Mouse (Mus musculus) spleen, postnatal 0 days (tissue): ENCODE results near the gene Gm49416. TPM values are rescaled to one million over a fixed set of nuclear protein-coding genes. Genes with fewer than 3 reads are reported as not detected.

Experiments
- polyA plus RNA-seq: library from polyadenylated mRNA; unstranded; fragments of >200 nt; fragmentation: Nextera tagmentation; extraction: Ambion mirVana; gene quantifications from 2 replicates; pipeline ENCODE4 v1.2.1, GENCODE M21; 2015

Gene Gm49416
- not detected in 2 replicates for polyA plus RNA-seq

DNA sequence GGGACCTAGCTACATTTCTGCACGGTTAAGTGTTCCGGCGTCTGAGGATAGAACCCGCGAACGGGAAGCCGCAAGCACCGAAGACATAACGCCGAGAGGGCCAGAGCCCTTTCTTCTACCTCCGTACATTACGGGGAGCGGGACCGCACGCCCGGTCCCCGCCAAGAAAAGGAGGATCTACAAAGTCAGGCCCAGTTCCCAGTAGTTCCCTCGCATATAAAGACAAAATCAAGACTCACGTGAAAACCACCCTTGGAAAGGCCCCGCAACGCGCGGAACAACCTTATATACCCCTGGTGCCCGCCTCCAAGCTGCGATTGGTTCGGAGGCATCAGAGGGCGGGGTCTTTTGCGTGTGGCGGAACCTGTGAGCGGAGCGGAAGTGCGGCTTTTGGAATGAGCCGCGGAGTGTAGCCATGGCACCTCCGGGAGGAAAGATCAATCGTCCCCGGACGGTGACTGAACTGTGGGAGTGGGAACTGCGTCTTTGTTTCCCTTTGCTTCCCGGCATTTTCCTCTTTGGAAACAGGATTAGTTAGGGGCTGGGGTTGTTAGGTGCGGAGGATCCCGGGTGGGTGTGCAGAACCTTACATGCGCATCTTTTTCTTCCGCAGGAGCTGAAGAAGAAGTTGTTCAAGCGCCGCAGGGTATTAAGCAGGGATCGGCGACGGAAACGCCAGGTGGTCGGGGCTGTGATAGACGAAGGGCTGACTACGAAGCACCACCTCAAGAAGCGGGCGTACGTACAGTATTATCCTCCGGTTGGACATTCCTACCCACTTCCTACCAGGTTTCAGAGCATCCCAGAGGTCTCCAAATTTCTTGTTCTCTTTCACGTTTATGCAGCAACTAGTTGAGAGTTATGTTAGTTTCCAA is at the start of gene Gm49416, which contains the start of gene 1810009A15Rik:
Gene Gm49416 (plus strand): TSS at position 416 of the 875 bp plus-strand sequence.
Gene 1810009A15Rik (plus strand): TSS at position 343 of the 875 bp plus-strand sequence.

DNA sequence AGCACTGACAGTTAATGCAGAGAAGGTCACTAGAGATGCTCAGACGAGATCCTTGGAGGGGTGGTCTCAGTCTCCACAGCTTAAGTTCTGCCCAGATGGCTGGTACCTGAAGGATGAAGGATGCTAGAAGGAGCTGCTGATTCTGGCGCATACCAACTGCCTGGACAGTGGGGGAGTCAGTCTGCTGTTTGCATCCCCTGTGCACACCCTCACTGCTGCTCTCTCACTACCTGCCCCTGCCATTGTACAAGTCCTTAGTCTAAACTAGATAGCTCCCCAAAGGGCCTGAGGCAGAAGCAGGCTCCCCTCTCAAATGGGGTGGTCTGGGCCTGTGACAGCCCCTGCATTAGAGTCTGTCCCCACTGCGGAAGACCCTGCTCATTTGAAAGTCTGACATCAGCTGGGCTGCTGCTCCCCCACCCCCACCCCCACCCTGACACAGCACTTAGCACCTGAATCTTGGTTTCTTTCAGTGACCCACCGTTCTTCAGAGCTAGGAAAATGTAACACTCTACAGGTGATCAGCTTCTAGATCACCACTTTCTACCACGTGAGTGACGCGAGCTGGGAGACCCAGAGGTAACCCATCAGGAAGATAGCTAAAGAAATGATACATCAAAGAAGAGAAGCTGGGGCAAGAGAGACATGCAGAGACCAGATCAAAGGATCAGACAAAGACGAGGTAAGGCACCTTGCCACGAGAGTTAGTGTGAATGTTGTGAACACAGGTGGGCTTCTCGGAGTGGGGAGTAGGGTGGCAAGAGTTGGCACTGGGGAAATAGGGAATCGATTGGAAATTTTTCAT is 49.4 kb upstream of the Gm49416 start, which contains the start of gene Gng3:
Gene Gng3 (minus strand): TSS at position 92 of the 805 bp plus-strand sequence.

DNA sequence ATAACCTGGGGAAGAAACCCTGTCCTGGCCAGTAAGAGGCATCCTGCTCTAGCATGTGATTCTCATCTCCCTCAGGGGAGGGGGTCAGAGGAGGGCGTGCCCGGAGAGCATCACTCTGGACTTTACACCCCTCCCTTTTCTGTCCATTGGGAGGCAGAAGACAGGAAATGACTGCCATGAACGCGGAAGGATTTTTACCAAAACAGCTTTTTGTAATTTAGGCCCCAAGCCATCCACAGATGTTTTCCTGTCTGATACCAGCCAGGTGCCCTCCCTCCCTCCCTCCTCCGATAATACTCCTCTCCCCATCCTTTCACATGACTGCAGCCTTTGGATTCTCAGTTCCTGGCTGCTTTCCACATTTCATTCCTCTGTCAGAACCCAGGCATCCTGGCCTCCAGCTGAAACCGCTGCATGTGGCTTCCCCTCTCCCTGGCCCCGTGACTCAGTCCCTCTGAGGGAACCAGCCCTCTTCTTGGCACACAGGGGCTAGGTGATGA is 38.3 kb upstream of the Gm49416 start, which contains the start of gene Lrrn4cl:
Gene Lrrn4cl (plus strand): TSS at position 367 of the 500 bp plus-strand sequence.

DNA sequence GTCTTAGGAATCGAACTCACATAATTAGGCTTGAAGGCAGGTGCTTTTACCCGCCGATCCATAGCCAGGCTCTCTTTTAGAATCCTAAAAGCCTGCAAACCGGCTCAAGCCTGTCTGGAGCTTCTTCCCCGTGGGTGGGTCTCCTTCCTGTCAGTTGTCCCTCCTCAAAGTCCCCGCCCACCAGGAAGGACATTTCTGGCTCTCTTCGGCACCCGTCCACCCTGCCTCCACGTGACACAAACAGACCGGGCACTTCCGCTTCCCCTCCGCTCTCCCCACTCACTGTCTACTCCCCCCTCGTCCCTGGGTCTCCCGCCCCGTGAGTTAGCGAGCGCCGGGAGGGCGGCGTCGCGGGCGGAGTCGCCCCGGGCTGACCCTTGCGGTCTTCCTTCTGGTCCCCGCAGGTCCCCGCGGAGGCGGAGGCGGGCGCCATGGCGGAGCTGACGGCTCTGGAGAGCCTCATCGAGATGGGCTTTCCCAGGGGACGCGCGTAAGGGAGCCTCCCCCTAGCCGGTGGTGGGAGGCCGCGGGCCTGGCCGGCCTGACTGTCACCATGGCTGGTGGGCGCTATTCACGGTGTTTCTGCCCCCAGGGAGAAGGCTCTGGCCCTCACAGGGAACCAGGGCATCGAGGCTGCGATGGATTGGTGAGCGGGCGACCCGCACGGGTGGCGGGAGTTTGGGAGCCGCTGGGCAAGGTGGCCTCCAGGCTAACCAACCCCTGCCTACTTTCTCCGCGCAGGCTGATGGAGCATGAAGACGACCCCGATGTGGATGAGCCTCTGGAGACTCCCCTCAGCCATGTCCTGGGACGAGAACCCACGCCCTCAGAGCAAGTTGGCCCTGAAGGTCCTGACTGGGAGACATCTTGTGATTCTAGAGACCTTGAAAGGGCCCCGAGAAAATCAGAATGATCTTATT is 17.2 kb upstream of the Gm49416 start, which contains the start of gene Ubxn1:
Gene Ubxn1 (plus strand): TSS at position 230 of the 920 bp plus-strand sequence.

DNA sequence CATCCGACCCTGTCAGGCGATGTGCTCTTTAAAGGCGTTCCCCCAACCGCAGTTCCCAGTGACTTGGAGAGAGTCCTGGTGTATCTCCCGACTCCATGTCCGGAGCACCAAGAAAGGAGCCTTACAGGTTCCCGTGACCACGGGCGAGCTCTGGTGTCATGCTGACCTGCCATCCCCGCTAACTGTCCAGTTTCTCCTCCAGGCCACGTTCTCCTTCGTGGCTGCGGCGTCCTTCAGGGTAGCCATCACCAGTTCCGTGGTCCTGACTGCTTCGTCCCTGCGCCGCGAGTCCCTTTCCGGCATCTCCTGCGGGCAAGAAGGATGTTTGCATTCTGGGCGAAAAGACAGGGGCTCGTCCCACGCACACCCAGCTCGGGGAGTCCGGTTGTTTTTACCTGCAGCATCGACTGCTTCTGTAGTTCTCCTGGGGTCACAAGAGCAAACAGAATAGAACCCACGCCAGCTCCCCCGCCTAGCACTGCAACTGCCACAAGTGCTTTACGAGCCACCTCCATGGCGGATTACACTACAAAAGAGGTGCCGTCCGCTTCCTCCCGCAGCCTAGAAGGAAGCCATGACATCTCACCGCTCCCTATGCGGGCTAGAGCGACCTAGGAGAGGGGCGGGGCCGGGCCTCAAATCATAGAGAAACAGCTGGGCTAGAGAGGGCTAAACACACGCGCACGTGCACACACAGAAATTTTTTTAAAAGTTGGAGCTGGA is 8.3 kb upstream of the Gm49416 start, which contains the start of gene Uqcc3:
Gene Uqcc3 (minus strand): TSS at position 613 of the 723 bp plus-strand sequence.

DNA sequence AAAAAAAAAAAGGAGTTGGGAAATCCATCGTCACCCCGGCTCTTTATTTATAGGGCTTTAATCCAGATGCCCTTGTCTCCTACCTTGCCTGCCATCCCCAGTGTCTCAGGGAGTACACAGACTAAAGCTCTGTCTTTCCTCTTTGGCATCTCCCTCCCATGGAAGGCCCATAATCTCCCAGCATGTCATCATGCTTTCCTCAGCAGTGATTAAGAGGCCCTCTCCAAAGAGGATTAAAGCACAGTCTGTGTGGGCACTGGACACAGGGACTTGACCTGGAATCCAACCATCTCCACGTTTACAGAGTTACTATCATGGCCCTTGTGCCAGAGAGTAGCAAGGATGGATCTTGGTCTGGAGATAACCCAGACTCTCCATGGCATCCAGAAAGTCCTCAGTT is 5.1 kb upstream of the Gm49416 start, which contains the start of the genes Lbhd1 and Gm49403:
Gene Lbhd1 (plus strand): TSS at position 117 of the 400 bp plus-strand sequence.
Gene Gm49403 (plus strand): TSS at position 315 of the 400 bp plus-strand sequence.

DNA sequence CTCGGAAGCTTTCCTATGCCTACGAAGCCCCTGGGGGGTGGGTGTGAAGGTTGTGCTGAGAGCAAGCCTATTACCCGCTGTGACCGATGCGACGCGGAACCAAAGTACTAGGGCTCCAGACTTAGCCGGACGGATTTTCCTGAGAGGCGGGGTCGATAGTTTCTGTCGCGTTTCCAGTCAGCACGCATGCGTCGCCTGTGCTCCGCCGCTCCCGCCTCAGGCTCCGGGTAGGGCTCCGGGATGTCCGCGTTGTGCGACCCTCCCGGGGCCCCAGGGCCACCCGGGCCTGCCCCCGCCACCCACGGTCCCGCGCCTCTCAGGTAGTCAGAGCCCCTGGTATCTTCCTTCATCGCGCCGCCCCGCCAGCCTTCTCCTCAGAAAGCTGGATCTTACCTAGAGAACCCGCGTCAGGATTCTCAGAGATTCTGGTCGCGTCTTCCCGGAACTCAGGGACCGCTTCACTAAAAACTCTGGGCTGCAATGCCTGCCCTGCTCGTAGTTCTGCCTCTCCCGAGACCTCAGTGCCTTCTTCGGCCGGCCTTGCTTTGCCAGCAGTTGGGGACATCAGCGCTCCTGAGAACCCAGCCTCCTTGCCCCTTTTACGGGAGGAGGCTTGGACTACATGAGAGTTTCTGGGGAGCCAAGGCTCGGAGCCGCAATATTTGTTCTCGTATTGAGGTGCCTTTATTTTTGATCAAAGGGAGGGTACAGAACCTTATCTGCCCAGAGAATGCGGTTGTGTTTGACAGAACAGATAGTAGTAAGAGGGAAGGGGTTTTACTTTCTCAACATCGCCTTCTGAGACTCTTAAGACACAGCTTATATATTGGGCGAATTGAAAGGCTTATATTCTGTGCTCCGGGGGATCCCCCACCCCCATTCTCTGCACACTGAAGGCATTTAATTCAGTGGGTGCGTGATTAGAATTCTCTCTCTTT is 4.4 kb downstream of the Gm49416 start, which contains the start of gene Ints5:
Gene Ints5 (plus strand): TSS at position 177 of the 938 bp plus-strand sequence.

DNA sequence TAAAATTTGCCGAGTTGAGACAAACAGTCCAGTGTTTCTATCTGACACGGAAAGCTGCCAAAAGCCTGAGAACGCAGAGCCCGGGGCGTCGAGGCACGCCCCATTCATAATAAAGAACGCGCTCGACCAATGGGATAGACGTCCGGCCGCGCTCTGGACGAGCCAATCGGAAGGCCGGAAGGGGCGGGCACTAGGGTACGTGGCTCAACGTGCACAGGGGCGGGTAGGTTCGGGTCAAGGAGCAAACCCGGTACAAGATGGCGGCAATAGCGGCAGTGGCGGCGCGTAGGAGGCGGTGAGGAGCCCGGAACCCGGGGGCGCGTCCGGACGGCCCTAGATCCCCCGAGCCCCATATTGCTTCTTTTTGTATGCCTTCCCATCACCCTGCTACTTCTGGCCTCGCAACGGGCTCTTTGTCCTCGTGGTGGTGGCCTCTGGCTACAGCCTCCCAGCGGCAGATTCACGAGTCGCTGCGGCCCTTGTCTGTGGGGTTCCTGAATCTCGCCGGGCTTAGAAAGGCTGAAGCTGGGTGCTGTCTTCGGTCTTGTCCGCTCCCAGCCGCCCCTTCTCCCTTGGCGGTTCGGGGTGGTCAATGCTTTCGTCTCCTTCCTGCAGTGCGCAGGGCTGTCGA is 9.3 kb downstream of the Gm49416 start, which contains the start of gene Ganab:
Gene Ganab (plus strand): TSS at position 207 of the 631 bp plus-strand sequence.

DNA sequence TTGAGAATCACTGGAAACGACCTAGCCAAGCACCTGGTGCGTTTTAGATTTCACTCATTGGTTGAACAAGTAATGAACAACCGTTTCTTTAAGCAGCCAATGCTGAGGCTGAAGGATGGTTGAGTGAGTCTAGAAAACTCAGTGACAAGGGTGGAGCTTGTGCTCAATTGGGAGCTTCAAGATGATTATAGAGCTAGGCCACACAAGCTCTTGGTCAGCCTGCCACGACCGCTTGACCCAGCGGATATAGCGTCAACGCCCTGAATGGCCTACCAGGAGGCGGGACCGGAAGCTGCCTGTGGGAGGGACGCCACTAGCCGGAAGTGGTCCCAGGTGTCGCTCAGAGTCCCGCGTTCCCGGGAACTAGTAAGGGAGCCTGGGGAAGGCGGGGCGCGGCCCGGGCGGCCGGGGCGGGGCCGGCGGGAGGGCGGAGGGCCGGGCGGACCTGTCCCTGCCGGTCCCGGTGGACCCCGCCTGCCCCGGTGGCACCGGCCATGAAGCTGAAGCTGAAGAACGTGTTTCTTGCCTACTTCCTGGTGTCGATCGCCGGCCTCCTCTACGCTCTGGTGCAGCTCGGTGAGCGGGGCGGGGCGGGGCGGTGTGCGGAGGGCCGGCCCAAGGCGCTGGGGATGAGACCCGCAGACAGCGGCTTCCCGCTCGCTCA is 31.5 kb downstream of the Gm49416 start, which contains the start of gene B3gat3:
Gene B3gat3 (plus strand): TSS at position 302 of the 664 bp plus-strand sequence.

DNA sequence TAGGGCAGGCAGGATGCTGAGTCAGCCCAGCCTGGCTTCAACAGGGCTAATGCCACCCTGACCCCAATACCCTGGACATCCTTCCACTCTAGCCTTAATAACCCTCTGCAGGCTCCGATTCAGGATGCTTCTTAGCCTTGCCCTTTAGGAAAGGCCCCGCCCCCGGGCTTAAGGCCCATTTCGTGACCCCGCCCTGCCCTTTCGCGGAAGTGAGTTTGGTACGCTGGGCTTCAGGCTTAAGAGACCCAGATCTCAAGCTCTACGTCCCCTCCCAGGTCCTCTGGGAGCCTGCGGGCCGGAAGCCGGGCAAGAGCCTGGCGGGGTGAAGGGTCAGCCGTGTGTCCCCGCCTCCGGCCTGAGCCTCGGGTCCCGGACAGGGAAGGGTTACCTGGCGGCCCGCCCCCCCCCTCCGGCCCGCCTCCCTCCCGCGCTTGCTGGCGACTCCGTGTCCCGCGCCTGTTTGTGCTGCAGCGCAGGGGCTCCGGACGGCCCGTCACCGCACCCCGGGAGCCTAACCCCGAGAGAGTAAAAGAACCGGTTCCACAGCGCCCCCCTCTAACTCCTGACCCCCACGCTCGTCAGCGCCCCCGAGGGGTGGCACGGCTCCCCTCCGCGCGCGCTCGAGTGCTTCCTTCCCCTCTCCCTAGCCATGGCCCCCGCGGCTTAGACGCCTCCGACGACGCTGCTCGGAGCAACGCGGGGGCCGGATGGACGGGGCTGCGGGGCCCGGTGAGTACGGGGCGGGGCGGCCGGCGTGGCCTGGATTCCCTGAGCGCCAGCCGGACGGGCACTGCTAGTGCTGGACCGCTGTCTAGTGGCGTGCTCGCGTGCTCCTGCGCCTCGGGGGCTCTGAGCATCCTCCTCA is 40.7 kb downstream of the Gm49416 start, which contains the start of the genes Rom1 and Eml3:
Gene Rom1 (minus strand): TSS at position 133 of the 865 bp plus-strand sequence.
Gene Eml3 (plus strand): TSS at position 329 of the 865 bp plus-strand sequence.

DNA sequence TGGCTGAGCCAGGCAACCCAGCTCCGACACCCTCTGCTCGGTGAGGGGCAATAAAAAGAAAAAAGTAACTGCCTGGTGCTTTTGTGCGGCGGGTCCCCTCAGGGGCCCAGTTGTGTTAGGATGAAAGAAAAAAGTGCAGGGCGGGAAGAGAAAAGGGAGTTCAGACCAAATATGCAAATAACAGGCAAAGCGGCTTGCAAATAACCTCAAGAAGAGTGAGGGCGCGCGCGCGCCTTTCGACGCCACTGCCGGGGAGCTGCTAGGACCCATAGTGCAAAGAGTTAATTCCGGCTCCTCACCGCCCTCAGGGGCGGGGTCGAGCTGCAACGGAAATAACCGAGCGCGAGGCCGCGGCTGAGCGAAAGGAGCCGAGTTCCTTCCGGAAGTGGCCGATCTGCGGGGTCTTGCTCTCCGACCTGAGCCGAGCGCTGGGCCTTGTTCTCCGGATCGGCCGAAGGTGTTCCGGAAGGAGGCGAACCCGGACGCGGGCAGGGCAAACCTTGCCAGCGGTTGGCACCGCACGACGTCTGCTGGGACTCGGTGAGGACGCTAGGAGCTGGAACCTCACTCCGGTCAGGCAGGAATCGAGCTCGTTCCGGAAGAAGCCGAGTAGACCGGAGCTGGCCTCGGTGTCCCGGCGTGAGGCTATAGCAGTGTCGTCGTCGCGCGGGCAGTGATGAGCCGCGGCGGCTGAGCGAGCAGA is 52.9 kb downstream of the Gm49416 start, which contains the start of gene Mta2:
Gene Mta2 (plus strand): TSS at position 361 of the 703 bp plus-strand sequence.

Other genes with a start within 250 kb of the Gm49416 start
- gene Chrm1, start 225.1 kb upstream of the Gm49416 start, polyA plus RNA-seq: 0.10 TPM in 1 of 2 replicates, not detected in the other
- 101 and 102 TPM in 2 replicates for gene Slc3a2, start 165.6 kb upstream of the Gm49416 start, polyA plus RNA-seq
- gene Wdr74, start 153.1 kb upstream of the Gm49416 start, polyA plus RNA-seq: 64.9 and 68.8 TPM in 2 replicates
- gene 1700092M07Rik, start 148.2 kb upstream of the Gm49416 start, polyA plus RNA-seq: 0.65 and 0.69 TPM in 2 replicates
- gene Stx5a, start 147.5 kb upstream of the Gm49416 start, polyA plus RNA-seq: 56.9 and 66.5 TPM in 2 replicates
- 95.6 and 109 TPM in 2 replicates for gene Nxf1, start 131.9 kb upstream of the Gm49416 start, polyA plus RNA-seq
- gene Tmem223, start 117.9 kb upstream of the Gm49416 start, polyA plus RNA-seq: 79.4 and 82.5 TPM in 2 replicates
- 134 and 140 TPM in 2 replicates for gene Tmem179b, start 114.5 kb upstream of the Gm49416 start, polyA plus RNA-seq
- 13.4 and 15.6 TPM in 2 replicates for gene Taf6l, start 102.5 kb upstream of the Gm49416 start, polyA plus RNA-seq
- gene Polr2g, start 90.3 kb upstream of the Gm49416 start, polyA plus RNA-seq: 103 and 108 TPM in 2 replicates
- gene Zbtb3, start 86.4 kb upstream of the Gm49416 start, polyA plus RNA-seq: 1.5 and 1.9 TPM in 2 replicates
- gene Ttc9c, start 69.6 kb upstream of the Gm49416 start, polyA plus RNA-seq: 29.3 and 32.7 TPM in 2 replicates
- 5.6 and 5.7 TPM in 2 replicates for gene Hnrnpul2, start 68.9 kb upstream of the Gm49416 start, polyA plus RNA-seq
- not detected in 2 replicates for gene AC129217.1, start 59.2 kb upstream of the Gm49416 start, polyA plus RNA-seq
- gene Bscl2, start 51.5 kb upstream of the Gm49416 start, polyA plus RNA-seq: 40.2 and 40.8 TPM in 2 replicates
- 0.48 and 0.53 TPM in 2 replicates for gene Gng3, start 49.7 kb upstream of the Gm49416 start, polyA plus RNA-seq
- gene Lrrn4cl, start 38.2 kb upstream of the Gm49416 start, polyA plus RNA-seq: 1.2 and 1.7 TPM in 2 replicates
- gene Ubxn1, start 17.4 kb upstream of the Gm49416 start, polyA plus RNA-seq: 128 and 131 TPM in 2 replicates
- 55.1 and 57.2 TPM in 2 replicates for gene Uqcc3, start 8.0 kb upstream of the Gm49416 start, polyA plus RNA-seq
- 44.3 and 52.1 TPM in 2 replicates for gene Lbhd1, start 5.2 kb upstream of the Gm49416 start, polyA plus RNA-seq
- gene Gm49403, start 5.0 kb upstream of the Gm49416 start, polyA plus RNA-seq: not detected in 2 replicates
- 54.0 and 56.8 TPM in 2 replicates for gene 1810009A15Rik, start 73 bp upstream of the Gm49416 start, polyA plus RNA-seq
- gene Ints5, start 4.1 kb downstream of the Gm49416 start, polyA plus RNA-seq: 22.6 and 23.2 TPM in 2 replicates
- 28.2 and 35.2 TPM in 2 replicates for gene Ganab, start 9.1 kb downstream of the Gm49416 start, polyA plus RNA-seq
- 23.7 and 26.2 TPM in 2 replicates for gene B3gat3, start 31.4 kb downstream of the Gm49416 start, polyA plus RNA-seq
- 2.9 and 3.7 TPM in 2 replicates for gene Rom1, start 40.4 kb downstream of the Gm49416 start, polyA plus RNA-seq
- gene Eml3, start 40.6 kb downstream of the Gm49416 start, polyA plus RNA-seq: 19.5 and 23.4 TPM in 2 replicates
- 105 and 110 TPM in 2 replicates for gene Mta2, start 52.9 kb downstream of the Gm49416 start, polyA plus RNA-seq
- gene Tut1, start 64.9 kb downstream of the Gm49416 start, polyA plus RNA-seq: 15.3 and 15.8 TPM in 2 replicates
- 261 and 275 TPM in 2 replicates for gene Eef1g, start 78.1 kb downstream of the Gm49416 start, polyA plus RNA-seq
- 11.6 and 16.8 TPM in 2 replicates for gene Ahnak, start 100.4 kb downstream of the Gm49416 start, polyA plus RNA-seq
- gene Scgb1a1, start 199.0 kb downstream of the Gm49416 start, polyA plus RNA-seq: 0.30 and 1.2 TPM in 2 replicates
- gene Asrgl1, start 246.7 kb downstream of the Gm49416 start, polyA plus RNA-seq: 16.3 and 19.8 TPM in 2 replicates